Mouse (Mus musculus) C2C12 (cell line): ENCODE data around the gene Dctn5. TPM values are rescaled to one million over a fixed set of nuclear protein-coding genes. Genes with fewer than 3 reads are reported as not detected.

Experiments
- H3K27me3 ChIP-seq: one replicate; pipeline ENCODE4 v1.6.1; 2011; ENCODE audit not compliant: control insufficient read depth, insufficient read depth, insufficient read length
- H3K36me3 ChIP-seq: one replicate; pipeline ENCODE4 v1.6.1; 2011; ENCODE audit not compliant: control insufficient read depth, insufficient read depth
- H3K4me3 ChIP-seq: one replicate; pipeline ENCODE4 v1.5.1; 2011; ENCODE audit warnings: mild to moderate bottlenecking, control low read depth; ENCODE audit not compliant: poor library complexity, insufficient read depth, severe bottlenecking
- H3K79me2 ChIP-seq: one replicate; pipeline ENCODE4 v1.6.1; 2011; ENCODE audit not compliant: control insufficient read depth, insufficient read depth
- H3K79me3 ChIP-seq: one replicate; pipeline ENCODE4 v1.6.1; 2011; ENCODE audit warnings: low read depth, control low read depth
- H3ac ChIP-seq: one replicate; pipeline ENCODE3; 2011; ENCODE audit warnings: low read depth; ENCODE audit not compliant: control insufficient read depth, insufficient read length
- CEBPB ChIP-seq: IDR thresholded peaks from one replicate; pipeline ENCODE4 v1.6.1; 2011; ENCODE audit warnings: low read depth, mild to moderate bottlenecking, control low read depth, moderate library complexity
- CTCF ChIP-seq: IDR thresholded peaks from one replicate; pipeline ENCODE4 v1.5.1; 2011; ENCODE audit not compliant: control insufficient read depth, insufficient read depth, insufficient read length
- FOSL1 ChIP-seq: IDR thresholded peaks from one replicate; pipeline ENCODE4 v1.8.0; 2011; ENCODE audit warnings: mild to moderate bottlenecking, low read length; ENCODE audit not compliant: poor library complexity, insufficient read depth, severe bottlenecking
- MAX ChIP-seq: IDR thresholded peaks from one replicate; pipeline ENCODE4 v1.6.1; 2011; ENCODE audit warnings: mild to moderate bottlenecking, control low read depth
- MYOD1 ChIP-seq: IDR thresholded peaks from one replicate; pipeline ENCODE4 v1.6.1; 2011; ENCODE audit warnings: low read depth; ENCODE audit not compliant: control insufficient read depth, insufficient read length
- MYOG ChIP-seq: IDR thresholded peaks from one replicate; pipeline ENCODE4 v1.6.1; 2011; ENCODE audit not compliant: control insufficient read depth, insufficient read length; ENCODE audit errors: extremely low read depth
- USF1 ChIP-seq: IDR thresholded peaks from one replicate; pipeline ENCODE4 v1.6.1; 2011; ENCODE audit warnings: low read depth, mild to moderate bottlenecking, control low read depth, moderate library complexity
- polyA plus RNA-seq: library from polyadenylated mRNA; unstranded; fragments of >200 nt; fragmentation: generic; extraction: Trizol; gene quantifications from one replicate; pipeline ENCODE4 v1.2.1, GENCODE M21; 2012; ENCODE audit warnings: missing spikeins

The Dctn5 gene
- polyA plus RNA-seq, 1 experiment = 59.1 TPM

GRCm38 (mm10) chr7:122133338-122133625 is 441 bp downstream of the Dctn5 start:
- peaks cover 14% of the 10 kb centered on the region for H3K79me3 ChIP-seq
- peak overlapping the region; percentile 73 for H3ac ChIP-seq
- H3K4me3 ChIP-seq = peak overlapping the region; percentile 71
- TF ChIP-seq MYOG = no peak
- no peak for TF ChIP-seq MYOD1
- TF ChIP-seq FOSL1 = no peak
- TF ChIP-seq CTCF = no peak
- no peak for TF ChIP-seq MAX
- TF ChIP-seq USF1 = no peak
- no peak for TF ChIP-seq CEBPB
- no peaks in the 10 kb centered on the region for H3K27me3 ChIP-seq
- H3K79me2 ChIP-seq = peaks cover 48% of the 10 kb centered on the region
- peaks cover 40% of the 10 kb centered on the region for H3K36me3 ChIP-seq

- H3ac ChIP-seq = no peak overlapping the region
- peaks cover 14% of the 10 kb centered on the region for H3K79me3 ChIP-seq
- H3K36me3 ChIP-seq = peaks cover 45% of the 10 kb centered on the region
- no peaks in the 10 kb centered on the region for H3K27me3 ChIP-seq
- H3K79me2 ChIP-seq = peaks cover 43% of the 10 kb centered on the region
- no peak for TF ChIP-seq USF1
- TF ChIP-seq FOSL1 = no peak
- no peak for TF ChIP-seq MYOD1
- no peak for TF ChIP-seq CTCF
- no peak for TF ChIP-seq CEBPB
- no peak for TF ChIP-seq MAX
- TF ChIP-seq MYOG = no peak
- H3K4me3 ChIP-seq = no peak overlapping the region
Measured at GRCm38 (mm10) chr7:122135070-122135469, 2.2 kb downstream of the Dctn5 start.

GRCm38 (mm10) chr7:122137071-122137470 is 4.2 kb downstream of the Dctn5 start:
- TF ChIP-seq MAX = no peak
- TF ChIP-seq CTCF = no peak
- no peak for TF ChIP-seq USF1
- TF ChIP-seq MYOG = no peak
- TF ChIP-seq MYOD1 = no peak
- TF ChIP-seq CEBPB = no peak
- no peak for TF ChIP-seq FOSL1
- peaks cover 6% of the 10 kb centered on the region for H3K79me3 ChIP-seq
- H3K4me3 ChIP-seq = no peak overlapping the region
- no peak overlapping the region for H3ac ChIP-seq
- H3K79me2 ChIP-seq = peaks cover 24% of the 10 kb centered on the region
- H3K36me3 ChIP-seq = peaks cover 57% of the 10 kb centered on the region
- no peaks in the 10 kb centered on the region for H3K27me3 ChIP-seq

GRCm38 (mm10) chr7:122138190-122138589 is 5.3 kb downstream of the Dctn5 start:
- H3K79me3 ChIP-seq = peaks cover 5% of the 10 kb centered on the region
- H3K27me3 ChIP-seq = no peaks in the 10 kb centered on the region
- peaks cover 62% of the 10 kb centered on the region for H3K36me3 ChIP-seq

GRCm38 (mm10) chr7:122140991-122141390 is 8.2 kb downstream of the Dctn5 start:
- H3K79me3 ChIP-seq = no peaks in the 10 kb centered on the region
- no peaks in the 10 kb centered on the region for H3K27me3 ChIP-seq
- H3K36me3 ChIP-seq = peaks cover 68% of the 10 kb centered on the region
- no peak overlapping the region for H3K4me3 ChIP-seq
- H3K79me2 ChIP-seq = no peaks in the 10 kb centered on the region
- no peak for TF ChIP-seq MYOD1
- TF ChIP-seq MYOG = no peak
- no peak for TF ChIP-seq FOSL1
- no peak overlapping the region for H3ac ChIP-seq

More at GRCm38 (mm10) chr7:122138190-122138589, 5.3 kb downstream of the Dctn5 start:
- no peak overlapping the region for H3ac ChIP-seq
- TF ChIP-seq CTCF (no peak), MAX (no peak), MYOG (no peak), MYOD1 (no peak), CEBPB (no peak), USF1 (no peak), FOSL1 (no peak)
- no peak overlapping the region for H3K4me3 ChIP-seq
- H3K79me2 ChIP-seq = peaks cover 16% of the 10 kb centered on the region

GRCm38 (mm10) chr7:122152473-122152872 is 19.6 kb downstream of the Dctn5 start:
- Histone ChIP-seq H3K36me3 (peaks cover 9% of the 10 kb centered on the region), H3K27me3 (no peaks in the 10 kb centered on the region), H3K79me3 (no peaks in the 10 kb centered on the region), H3ac (no peak overlapping the region), H3K4me3 (no peak overlapping the region), H3K79me2 (peaks cover under 1% of the 10 kb centered on the region)
- no peak for TF ChIP-seq USF1
- TF ChIP-seq MAX = no peak
- no peak for TF ChIP-seq MYOG
- TF ChIP-seq FOSL1 = no peak
- TF ChIP-seq MYOD1 = no peak
- no peak for TF ChIP-seq CTCF
- no peak for TF ChIP-seq CEBPB
